Mouse (Mus musculus) neural tube, embryonic 11.5 days (tissue): ENCODE measurements around the gene Tst. TPM values are rescaled to one million over a fixed set of nuclear protein-coding genes. Genes with fewer than 3 reads are reported as not detected.
A peak's percentile ranks its signal among the peaks of the same experiment; 100 is the strongest.

Experiments
- ATAC-seq: fragments of 200-750 bp; cut with Nextera tagmentation; 2 replicates; pipeline ENCODE4 v1.8.0; 2017; ENCODE audit warnings: moderate number of reproducible peaks, mild to moderate bottlenecking, moderate TSS enrichment, moderate library complexity; ENCODE audit not compliant: insufficient read depth, low FRiP score, low TSS enrichment
- DNase-seq: peaks from one replicate; pipeline ENCODE4 v3.0.0-alpha.2; 2015; ENCODE audit warnings: low spot score
- H3K27ac ChIP-seq: fragments of 300-500 bp; sonication (generic); 2 replicates; pipeline ENCODE4 v1.5.1; 2014; ENCODE audit warnings: low read depth, mild to moderate bottlenecking, low read length
- H3K27me3 ChIP-seq: fragments of 300-500 bp; sonication (generic); 2 replicates; pipeline ENCODE4 v1.6.1; 2014; ENCODE audit warnings: mild to moderate bottlenecking, low read length, mixed read lengths; ENCODE audit not compliant: control insufficient read depth, insufficient read depth
- H3K36me3 ChIP-seq: fragments of 300-500 bp; sonication (generic); 2 replicates; pipeline ENCODE4 v1.6.1; 2014; ENCODE audit warnings: mild to moderate bottlenecking, low read length, moderate library complexity, mixed read lengths; ENCODE audit not compliant: control insufficient read depth, insufficient read depth
- H3K4me1 ChIP-seq: fragments of 300-500 bp; sonication (generic); 2 replicates; pipeline ENCODE4 v1.6.1; 2014; ENCODE audit warnings: low read length, mixed read lengths; ENCODE audit not compliant: control insufficient read depth, insufficient read depth
- H3K4me2 ChIP-seq: fragments of 300-500 bp; sonication (generic); 2 replicates; pipeline ENCODE4 v1.6.1; 2014; ENCODE audit warnings: low read depth, mild to moderate bottlenecking, moderate library complexity
- H3K4me3 ChIP-seq: fragments of 300-500 bp; sonication (generic); 2 replicates; pipeline ENCODE4 v1.5.1; 2014; ENCODE audit warnings: low read depth, low read length
- H3K9ac ChIP-seq: fragments of 300-500 bp; sonication (generic); 2 replicates; pipeline ENCODE4 v1.6.1; 2014; ENCODE audit warnings: mild to moderate bottlenecking, low read length
- H3K9me3 ChIP-seq: fragments of 300-500 bp; sonication (generic); 2 replicates; pipeline ENCODE4 v1.6.1; 2016; ENCODE audit warnings: low read length; ENCODE audit not compliant: control insufficient read depth
- WGBS: fragments of 180-500 bp; shearing (Covaris S2); extraction: QIAGEN DNeasy Blood & Tissue Kit; methylation state at CpG from one replicate; pipeline ENCODE4 v1.1.7; 2014; 5-methylcytosine and 5-hydroxymethylcytosine counted together
- polyA plus RNA-seq: library from polyadenylated mRNA; unstranded; fragments of >200 nt; fragmentation: Nextera tagmentation; extraction: Ambion mirVana; gene quantifications from 2 replicates; pipeline ENCODE4 v1.2.1, GENCODE M21; 2014

Gene Tst
- polyA plus RNA-seq, 1 experiment from 2014 or later, result 7.8 TPM

DNA sequence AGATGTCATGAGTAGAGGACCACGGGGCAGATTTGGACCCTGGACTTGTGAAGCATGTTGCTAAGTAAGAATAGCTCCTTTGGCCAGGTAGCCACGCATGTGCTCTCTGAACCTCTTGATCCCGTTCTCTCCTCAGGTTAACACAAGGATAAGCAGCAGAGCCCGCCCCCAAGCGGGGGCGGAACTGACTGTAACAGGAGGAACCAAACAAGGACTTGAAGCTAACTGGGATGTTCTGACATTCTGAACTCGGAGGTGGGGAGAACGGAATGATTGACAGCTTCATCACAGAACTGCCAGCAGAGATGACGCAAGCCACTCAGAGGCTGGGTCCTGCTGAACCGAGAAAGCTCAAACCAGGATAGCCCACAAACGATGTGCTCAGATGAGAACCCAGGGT is 18.8 kb upstream of the Tst start:
- no peaks in the 10 kb centered on the region for H3K9me3 ChIP-seq
- no peak for DNase-seq
- WGBS, result 25% methylated on average over 11 of the region's 11 CpGs
- no peak for ATAC-seq
- no peak overlapping the region for H3K4me2 ChIP-seq
- H3K36me3 ChIP-seq, result no peaks in the 10 kb centered on the region
- peaks cover 5% of the 10 kb centered on the region; the same call in 1 of the 2 replicates for H3K4me1 ChIP-seq
- no peak overlapping the region for H3K27ac ChIP-seq
- no peak overlapping the region for H3K4me3 ChIP-seq
- no peak overlapping the region for H3K9ac ChIP-seq
- H3K27me3 ChIP-seq, result no peaks in the 10 kb centered on the region

DNA sequence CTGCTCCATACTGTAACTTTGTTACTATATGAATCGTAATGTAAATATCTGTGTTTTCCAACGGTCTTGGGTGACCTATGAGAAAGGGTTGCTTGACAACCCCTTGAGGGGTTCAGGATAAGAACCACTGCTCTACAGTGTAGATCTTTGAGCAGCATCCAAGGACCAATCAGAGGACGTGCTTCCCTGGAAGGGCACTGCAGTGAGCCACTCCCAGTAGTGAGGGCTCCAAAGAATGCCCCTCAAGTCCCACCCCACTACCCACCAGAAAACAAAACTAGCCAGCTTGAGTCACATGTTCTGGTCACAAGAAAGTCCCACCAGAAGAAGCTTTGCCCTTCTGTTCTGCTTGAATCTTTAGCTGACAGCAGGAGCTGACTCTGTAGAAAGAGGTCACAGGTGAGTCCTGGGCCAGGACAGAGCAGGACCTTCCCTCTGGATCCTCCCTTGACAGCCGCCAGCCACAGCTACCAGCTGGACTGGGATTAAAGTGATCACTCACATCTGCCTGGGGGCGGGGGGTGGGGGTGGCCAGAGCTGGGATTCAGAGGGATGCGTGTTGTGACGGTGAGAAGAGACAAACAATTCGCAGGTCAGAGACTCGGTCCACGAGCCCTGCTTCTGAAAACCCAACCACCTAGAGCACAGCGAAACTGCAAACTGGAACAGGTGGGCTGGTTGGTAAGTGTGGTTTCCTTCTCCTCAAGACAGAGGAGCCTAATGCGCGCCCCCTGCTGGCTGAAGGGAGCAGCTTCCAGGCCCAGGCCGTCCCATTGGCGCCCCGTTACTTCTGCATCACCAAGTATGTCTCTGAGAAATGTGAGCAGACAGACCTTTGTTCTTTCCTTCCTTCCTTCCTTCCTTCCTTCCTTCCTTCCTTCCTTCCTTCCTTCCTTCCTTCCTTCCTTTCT is 16.6 kb upstream of the Tst start:
- Histone ChIP-seq H3K36me3 (no peaks in the 10 kb centered on the region), H3K4me3 (no peak overlapping the region), H3K9me3 (no peaks in the 10 kb centered on the region), H3K4me1 (no peaks in the 10 kb centered on the region), H3K4me2 (no peak overlapping the region), H3K9ac (no peak overlapping the region), H3K27me3 (no peaks in the 10 kb centered on the region), H3K27ac (no peak overlapping the region)
- peak; percentile 31; the same call in 1 of the 2 replicates for ATAC-seq
- peak; percentile 83 for DNase-seq
- 19% methylated on average over 16 of the region's 16 CpGs for WGBS

GRCm38 (mm10) chr15:78420395-78420794 is 14.7 kb upstream of the Tst start:
- H3K9me3 ChIP-seq, result no peaks in the 10 kb centered on the region
- no peak for DNase-seq
- H3K27ac ChIP-seq, result no peak overlapping the region
- ATAC-seq, result no peak
- H3K27me3 ChIP-seq, result no peaks in the 10 kb centered on the region
- WGBS, result 88% methylated on average over 13 of the region's 13 CpGs
- no peak overlapping the region for H3K4me3 ChIP-seq
- no peak overlapping the region for H3K9ac ChIP-seq
- no peaks in the 10 kb centered on the region for H3K4me1 ChIP-seq
- H3K4me2 ChIP-seq, result no peak overlapping the region
- no peaks in the 10 kb centered on the region for H3K36me3 ChIP-seq

DNA sequence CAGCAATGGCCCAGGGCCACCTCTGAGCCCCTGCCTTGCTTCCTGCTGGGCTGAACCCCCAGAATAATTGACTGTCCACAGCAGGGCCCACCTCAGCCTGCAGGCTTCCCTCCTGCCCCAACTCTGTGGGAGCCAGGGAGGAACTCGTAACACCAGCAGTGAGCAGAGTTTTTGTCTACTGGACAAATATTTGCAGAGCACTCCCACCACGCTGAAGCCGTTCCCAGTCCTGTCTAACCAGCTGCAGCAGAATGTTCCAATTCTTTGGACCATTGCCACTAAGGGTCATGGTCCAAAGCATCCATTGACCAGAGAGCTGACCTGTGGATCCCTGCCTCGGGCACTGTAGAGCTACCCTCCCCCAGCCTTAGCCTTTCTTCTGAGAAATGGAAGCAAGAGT is 11.2 kb upstream of the Tst start:
- no peak overlapping the region for H3K4me3 ChIP-seq
- ATAC-seq (no peak), DNase-seq (no peak)
- no peak overlapping the region for H3K4me2 ChIP-seq
- H3K27me3 ChIP-seq, result 0 out of 2 replicates have a peak, but pooled peaks cover under 1% of the 10 kb centered on the region
- 34% methylated on average over 4 of the region's 4 CpGs for WGBS
- no peak overlapping the region for H3K27ac ChIP-seq
- H3K9ac ChIP-seq, result no peak overlapping the region
- H3K36me3 ChIP-seq, result no peaks in the 10 kb centered on the region
- no peaks in the 10 kb centered on the region for H3K9me3 ChIP-seq
- H3K4me1 ChIP-seq, result no peaks in the 10 kb centered on the region

DNA sequence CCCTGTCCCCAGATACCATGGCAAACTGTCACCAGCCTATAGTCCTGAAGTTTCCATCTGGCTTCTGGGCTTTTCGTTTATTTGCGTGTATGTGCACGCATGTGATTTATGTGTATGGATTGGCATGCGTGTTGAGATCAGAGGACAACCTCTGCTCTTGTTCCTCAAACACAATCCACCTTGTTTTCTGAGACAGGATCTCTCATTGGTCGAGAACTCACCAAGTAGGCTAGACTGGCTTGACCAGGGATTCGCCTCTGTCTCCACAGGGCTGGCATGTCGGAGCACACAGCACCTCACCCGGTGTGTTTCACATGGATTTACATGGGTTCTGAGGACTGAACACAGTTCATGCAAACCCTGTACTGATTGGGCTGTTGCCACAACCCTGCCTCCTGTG is 8.4 kb upstream of the Tst start:
- no peak for DNase-seq
- WGBS, result 90% methylated on average over 8 of the region's 8 CpGs
- no peak overlapping the region for H3K27ac ChIP-seq

DNA sequence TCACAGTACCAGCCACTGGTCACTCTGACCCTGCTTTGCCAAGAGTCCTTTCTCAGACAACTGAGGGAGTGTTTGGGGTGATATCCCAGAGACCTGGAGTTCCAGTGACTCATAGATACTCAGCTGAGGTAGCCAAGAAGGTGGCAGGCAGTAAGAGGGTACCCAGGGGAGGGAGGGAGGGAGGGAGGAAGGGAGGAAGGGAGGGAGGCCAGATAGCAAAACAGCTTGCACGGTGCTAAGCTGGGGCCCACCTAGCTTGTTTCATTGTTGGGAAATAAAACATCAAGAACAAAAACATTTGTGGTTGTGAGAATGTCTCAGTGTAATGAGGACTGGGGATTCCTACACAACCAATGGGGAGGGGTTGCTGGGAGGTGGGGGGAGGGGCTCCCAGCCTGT is 8.0 kb upstream of the Tst start:
- ATAC-seq (no peak), DNase-seq (no peak)
- no peak overlapping the region for H3K9ac ChIP-seq
- H3K27ac ChIP-seq, result no peak overlapping the region
- H3K27me3 ChIP-seq, result peaks cover 27% of the 10 kb centered on the region
- WGBS, result 50% methylated on average over 1 of the region's 1 CpGs
- H3K4me1 ChIP-seq, result peaks cover 7% of the 10 kb centered on the region
- no peaks in the 10 kb centered on the region for H3K9me3 ChIP-seq
- H3K4me3 ChIP-seq, result no peak overlapping the region
- H3K4me2 ChIP-seq, result no peak overlapping the region
- H3K36me3 ChIP-seq, result no peaks in the 10 kb centered on the region

More for the DNA sequence above, 8.4 kb upstream of the Tst start:
- Histone ChIP-seq H3K4me1 (peaks cover 7% of the 10 kb centered on the region), H3K4me3 (no peak overlapping the region), H3K36me3 (no peaks in the 10 kb centered on the region), H3K27me3 (peaks cover 22% of the 10 kb centered on the region), H3K9ac (no peak overlapping the region), H3K9me3 (no peaks in the 10 kb centered on the region), H3K4me2 (no peak overlapping the region)
- no peak for ATAC-seq

GRCm38 (mm10) chr15:78413083-78413718 is 7.5 kb upstream of the Tst start:
- no peak for DNase-seq
- no peak overlapping the region for H3K9ac ChIP-seq
- H3K4me1 ChIP-seq, result peaks cover 7% of the 10 kb centered on the region
- peaks cover 31% of the 10 kb centered on the region for H3K27me3 ChIP-seq
- no peak overlapping the region for H3K4me3 ChIP-seq
- no peaks in the 10 kb centered on the region for H3K36me3 ChIP-seq
- no peak overlapping the region for H3K27ac ChIP-seq
- no peak for ATAC-seq
- WGBS, result 94% methylated on average over 14 of the region's 14 CpGs
- H3K4me2 ChIP-seq, result no peak overlapping the region
- H3K9me3 ChIP-seq, result no peaks in the 10 kb centered on the region

GRCm38 (mm10) chr15:78409570-78410052 is 3.9 kb upstream of the Tst start:
- 5% methylated on average over 12 of the region's 12 CpGs for WGBS
- ATAC-seq, result no peak
- Histone ChIP-seq H3K36me3 (no peaks in the 10 kb centered on the region), H3K9me3 (no peaks in the 10 kb centered on the region), H3K9ac (peak overlapping the region; percentile 26; the same call in 1 of the 2 replicates), H3K4me1 (peaks cover 18% of the 10 kb centered on the region), H3K27me3 (peaks cover 34% of the 10 kb centered on the region), H3K4me2 (peak overlapping the region; percentile 44), H3K27ac (no peak overlapping the region), H3K4me3 (peak overlapping the region; percentile 18; the same call in 1 of the 2 replicates)
- no peak for DNase-seq
